Mouse (Mus musculus) heart, embryonic 16.5 days (tissue): ENCODE data around the gene Nup93. TPM values are rescaled to one million over a fixed set of nuclear protein-coding genes. Genes with fewer than 3 reads are reported as not detected.

Experiments
- ATAC-seq: fragments of 200-750 bp; cut with Nextera tagmentation; replicated peaks from 2 replicates; pipeline ENCODE4 v1.8.0; 2017; ENCODE audit warnings: moderate number of reproducible peaks; ENCODE audit not compliant: insufficient read depth, low FRiP score; ENCODE audit errors: extremely low read depth
- H3K27ac ChIP-seq: fragments of 300-500 bp; sonication (generic); 2 replicates; pipeline ENCODE4 v1.5.1; 2014; ENCODE audit warnings: mild to moderate bottlenecking, low read length, control low read depth, moderate library complexity
- H3K27me3 ChIP-seq: fragments of 300-500 bp; sonication (generic); 2 replicates; pipeline ENCODE4 v1.6.1; 2014; ENCODE audit warnings: low read length, mixed read lengths; ENCODE audit not compliant: control insufficient read depth, insufficient read depth
- H3K36me3 ChIP-seq: fragments of 300-500 bp; sonication (generic); 2 replicates; pipeline ENCODE4 v1.6.1; 2014; ENCODE audit not compliant: control insufficient read depth, insufficient read depth
- H3K4me1 ChIP-seq: fragments of 300-500 bp; sonication (generic); 2 replicates; pipeline ENCODE4 v1.6.1; 2014; ENCODE audit warnings: low read length, mixed read lengths; ENCODE audit not compliant: control insufficient read depth, insufficient read depth
- H3K4me2 ChIP-seq: fragments of 300-500 bp; sonication (generic); 2 replicates; pipeline ENCODE4 v1.6.1; 2014; ENCODE audit warnings: low read depth, mild to moderate bottlenecking, control low read depth, low read length
- H3K4me3 ChIP-seq: fragments of 300-500 bp; sonication (generic); 2 replicates; pipeline ENCODE4 v1.5.1; 2014; ENCODE audit warnings: mild to moderate bottlenecking, control low read depth, low read length
- H3K9ac ChIP-seq: fragments of 300-500 bp; sonication (generic); 2 replicates; pipeline ENCODE4 v1.6.1; 2014; ENCODE audit warnings: low read length, control low read depth
- H3K9me3 ChIP-seq: fragments of 300-500 bp; sonication (generic); replicated peaks from 2 replicates; pipeline ENCODE4 v1.6.1; 2016; ENCODE audit warnings: low read length; ENCODE audit not compliant: control insufficient read depth
- WGBS: fragments of 180-500 bp; shearing (Covaris S2); extraction: QIAGEN DNeasy Blood & Tissue Kit; methylation state at CpG from one replicate; pipeline ENCODE4 v1.1.7; 2014; 5-methylcytosine and 5-hydroxymethylcytosine counted together
- polyA plus RNA-seq: library from polyadenylated mRNA; unstranded; fragments of >200 nt; fragmentation: Nextera tagmentation; extraction: Ambion mirVana; gene quantifications from 2 replicates; pipeline ENCODE4 v1.2.1, GENCODE M21; 2015

Gene Nup93
- polyA plus RNA-seq, 1 experiment from 2014 or later = 60.3 TPM

GRCm38 (mm10) chr8:94199202-94199869, 15.0 kb upstream of the Nup93 start:
- WGBS = 45% methylated on average over 10 of the region's 10 CpGs
- H3K9me3 ChIP-seq = no peaks in the 10 kb centered on the region
- H3K27me3 ChIP-seq = no peaks in the 10 kb centered on the region
- H3K4me1 ChIP-seq = no peaks in the 10 kb centered on the region
- no peak overlapping the region for H3K9ac ChIP-seq
- no peak overlapping the region for H3K4me3 ChIP-seq
- no peak; the same call in 1 of the 2 replicates for ATAC-seq
- no peaks in the 10 kb centered on the region for H3K36me3 ChIP-seq
- H3K27ac ChIP-seq = no peak overlapping the region
- H3K4me2 ChIP-seq = 0 out of 2 replicates have a peak overlapping the region, but pooled peaks have one; percentile 12

GRCm38 (mm10) chr8:94204043-94204442, 10.3 kb upstream of the Nup93 start:
- no peak for ATAC-seq
- peaks cover 7% of the 10 kb centered on the region for H3K4me1 ChIP-seq
- no peak overlapping the region for H3K4me2 ChIP-seq
- 65% methylated on average over 3 of the region's 3 CpGs for WGBS
- no peaks in the 10 kb centered on the region for H3K9me3 ChIP-seq
- H3K4me3 ChIP-seq = no peak overlapping the region
- no peaks in the 10 kb centered on the region for H3K27me3 ChIP-seq
- H3K36me3 ChIP-seq = no peaks in the 10 kb centered on the region
- no peak overlapping the region for H3K27ac ChIP-seq
- H3K9ac ChIP-seq = no peak overlapping the region

- Histone ChIP-seq H3K4me3 (no peak overlapping the region), H3K4me2 (no peak overlapping the region), H3K9me3 (no peaks in the 10 kb centered on the region), H3K27ac (no peak overlapping the region), H3K36me3 (no peaks in the 10 kb centered on the region), H3K27me3 (no peaks in the 10 kb centered on the region), H3K9ac (no peak overlapping the region), H3K4me1 (peaks cover 13% of the 10 kb centered on the region)
- 17% methylated on average over 5 of the region's 5 CpGs for WGBS
- ATAC-seq = peak; percentile 70; the same call in 1 of the 2 replicates
These were observed 8.6 kb upstream of the Nup93 start for GRCm38 (mm10) chr8:94205736-94206135.

- H3K9me3 ChIP-seq = no peaks in the 10 kb centered on the region
- 79% methylated on average over 8 of the region's 8 CpGs for WGBS
- H3K4me3 ChIP-seq = no peak overlapping the region
- H3K9ac ChIP-seq = no peak overlapping the region
- H3K27me3 ChIP-seq = no peaks in the 10 kb centered on the region
- H3K27ac ChIP-seq = no peak overlapping the region
- no peak overlapping the region for H3K4me2 ChIP-seq
- H3K4me1 ChIP-seq = peaks cover 13% of the 10 kb centered on the region
- no peak for ATAC-seq
- no peaks in the 10 kb centered on the region for H3K36me3 ChIP-seq
These were observed 8.1 kb upstream of the Nup93 start for GRCm38 (mm10) chr8:94206256-94206655.

- Histone ChIP-seq H3K4me1 (peaks cover 13% of the 10 kb centered on the region), H3K4me2 (no peak overlapping the region), H3K27ac (no peak overlapping the region), H3K27me3 (no peaks in the 10 kb centered on the region), H3K36me3 (no peaks in the 10 kb centered on the region), H3K9me3 (no peaks in the 10 kb centered on the region), H3K9ac (no peak overlapping the region), H3K4me3 (no peak overlapping the region)
- no peak for ATAC-seq
- WGBS = 65% methylated on average over 2 of the region's 2 CpGs
These were observed 6.9 kb upstream of the Nup93 start for GRCm38 (mm10) chr8:94207491-94207890.

GRCm38 (mm10) chr8:94209639-94210038, 4.7 kb upstream of the Nup93 start:
- Histone ChIP-seq H3K27me3 (no peaks in the 10 kb centered on the region), H3K27ac (no peak overlapping the region), H3K36me3 (no peaks in the 10 kb centered on the region), H3K9ac (no peak overlapping the region), H3K4me2 (peak overlapping the region; percentile 30), H3K4me1 (peaks cover 18% of the 10 kb centered on the region), H3K4me3 (no peak overlapping the region), H3K9me3 (no peaks in the 10 kb centered on the region)
- 43% methylated on average over 6 of the region's 6 CpGs for WGBS
- no peak for ATAC-seq

- Histone ChIP-seq H3K36me3 (no peaks in the 10 kb centered on the region), H3K27me3 (no peaks in the 10 kb centered on the region), H3K4me2 (peak overlapping the region; percentile 30), H3K9me3 (no peaks in the 10 kb centered on the region), H3K27ac (no peak overlapping the region), H3K4me1 (peaks cover 18% of the 10 kb centered on the region), H3K9ac (no peak overlapping the region), H3K4me3 (no peak overlapping the region)
- no peak for ATAC-seq
- 63% methylated on average over 3 of the region's 3 CpGs for WGBS
These were observed 4.1 kb upstream of the Nup93 start for GRCm38 (mm10) chr8:94210225-94210624.

GRCm38 (mm10) chr8:94213819-94214218, 545 bp upstream of the Nup93 start:
- peak overlapping the region; percentile 98 for H3K4me3 ChIP-seq
- H3K9me3 ChIP-seq = no peaks in the 10 kb centered on the region
- H3K4me2 ChIP-seq = peak overlapping the region; percentile 69
- ATAC-seq = no peak
- 60% methylated on average over 6 of the region's 6 CpGs for WGBS
- H3K27me3 ChIP-seq = no peaks in the 10 kb centered on the region
- H3K36me3 ChIP-seq = no peaks in the 10 kb centered on the region
- H3K4me1 ChIP-seq = peaks cover 20% of the 10 kb centered on the region
- H3K9ac ChIP-seq = peak overlapping the region; percentile 41; the same call in 1 of the 2 replicates
- peak overlapping the region; percentile 73 for H3K27ac ChIP-seq

GRCm38 (mm10) chr8:94227381-94227939, 13.1 kb downstream of the Nup93 start:
- Histone ChIP-seq H3K4me2 (no peak overlapping the region), H3K9me3 (no peaks in the 10 kb centered on the region), H3K9ac (no peak overlapping the region), H3K27ac (no peak overlapping the region), H3K36me3 (0 out of 2 replicates have a peak, but pooled peaks cover 4% of the 10 kb centered on the region), H3K27me3 (no peaks in the 10 kb centered on the region), H3K4me3 (no peak overlapping the region), H3K4me1 (no peaks in the 10 kb centered on the region)
- WGBS = 81% methylated on average over 7 of the region's 7 CpGs
- ATAC-seq = no peak
